Mouse (Mus musculus) ES-Bruce4 (cell line): ENCODE measurements around the gene Fbxl19. TPM values are rescaled to one million over a fixed set of nuclear protein-coding genes. Genes with fewer than 3 reads are reported as not detected.

Experiments used
- H3K27ac ChIP-seq: 2 replicates; pipeline ENCODE4 v1.5.1; 2012; ENCODE audit warnings: low read length, inconsistent platforms; ENCODE audit not compliant: insufficient read depth
- H3K27me3 ChIP-seq: 2 replicates; pipeline ENCODE4 v1.6.1; 2012; ENCODE audit warnings: mild to moderate bottlenecking, low read length, inconsistent platforms; ENCODE audit not compliant: control insufficient read depth, poor library complexity, insufficient read depth, severe bottlenecking
- H3K36me3 ChIP-seq: 2 replicates; pipeline ENCODE4 v1.6.1; 2012; ENCODE audit warnings: inconsistent platforms, mild to moderate bottlenecking, low read length, moderate library complexity; ENCODE audit not compliant: control insufficient read depth, poor library complexity, insufficient read depth, severe bottlenecking
- H3K4me1 ChIP-seq: one replicate; pipeline ENCODE4 v1.8.1; 2011; ENCODE audit warnings: low read length; ENCODE audit not compliant: control insufficient read depth, insufficient read depth
- H3K4me3 ChIP-seq: 2 replicates; pipeline ENCODE4 v1.5.1; 2011; ENCODE audit warnings: low read depth, mild to moderate bottlenecking, low read length
- H3K9ac ChIP-seq: 2 replicates; pipeline ENCODE4 v1.6.1; 2012; ENCODE audit warnings: low read depth, mild to moderate bottlenecking, inconsistent platforms; ENCODE audit not compliant: poor library complexity, severe bottlenecking
- H3K9me3 ChIP-seq: replicated peaks from 2 replicates; pipeline ENCODE4 v1.6.1; 2012; ENCODE audit warnings: mild to moderate bottlenecking, low read length, inconsistent platforms; ENCODE audit not compliant: control insufficient read depth, poor library complexity, insufficient read depth, severe bottlenecking
- CTCF ChIP-seq: IDR thresholded peaks from one replicate; pipeline ENCODE4 v1.8.1; 2011; ENCODE audit warnings: low read depth, low read length
- EP300 ChIP-seq: IDR thresholded peaks from 2 replicates; pipeline ENCODE4 v1.6.1; 2011; ENCODE audit warnings: low read depth, low read length; ENCODE audit not compliant: insufficient read depth
- POLR2A ChIP-seq: IDR thresholded peaks from one replicate; pipeline ENCODE4 v1.8.1; 2011; ENCODE audit warnings: low read length; ENCODE audit not compliant: insufficient read depth
- polyA plus RNA-seq: library from polyadenylated mRNA; stranded (reverse); fragments of >200 nt; gene quantifications from 2 replicates; pipeline ENCODE4 v1.2.4, GENCODE M21; 2011; ENCODE audit warnings: low read depth; ENCODE audit not compliant: missing spikeins, insufficient read depth, insufficient read length

Gene Fbxl19
- polyA plus RNA-seq, 1 experiment: 55.1 TPM

DNA sequence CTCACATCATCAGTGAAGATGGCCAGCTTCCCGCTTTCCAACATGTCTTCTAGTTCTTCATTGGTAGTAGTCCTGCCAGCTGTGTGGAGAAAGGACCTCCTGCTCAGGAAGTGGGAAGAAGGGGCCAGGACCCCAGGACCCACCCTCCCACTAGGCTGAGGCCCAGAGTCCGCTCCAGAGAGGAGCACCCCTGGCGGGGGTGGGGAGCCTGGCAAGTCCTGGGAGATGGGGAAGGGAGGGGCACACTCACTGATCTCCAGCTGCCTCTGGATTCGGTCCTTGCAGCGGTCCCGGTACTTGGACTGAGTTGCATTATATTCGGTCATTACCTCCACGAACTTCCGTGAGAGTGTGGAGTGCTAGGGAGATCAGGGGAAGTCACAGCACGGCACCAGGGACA, 66.3 kb downstream of the Fbxl19 start:
- no peaks in the 10 kb centered on the region for H3K36me3 ChIP-seq
- peak overlapping the region; percentile 51 for H3K4me3 ChIP-seq
- H3K9ac ChIP-seq: 0 out of 2 replicates have a peak overlapping the region, but pooled peaks have one; percentile 19

DNA sequence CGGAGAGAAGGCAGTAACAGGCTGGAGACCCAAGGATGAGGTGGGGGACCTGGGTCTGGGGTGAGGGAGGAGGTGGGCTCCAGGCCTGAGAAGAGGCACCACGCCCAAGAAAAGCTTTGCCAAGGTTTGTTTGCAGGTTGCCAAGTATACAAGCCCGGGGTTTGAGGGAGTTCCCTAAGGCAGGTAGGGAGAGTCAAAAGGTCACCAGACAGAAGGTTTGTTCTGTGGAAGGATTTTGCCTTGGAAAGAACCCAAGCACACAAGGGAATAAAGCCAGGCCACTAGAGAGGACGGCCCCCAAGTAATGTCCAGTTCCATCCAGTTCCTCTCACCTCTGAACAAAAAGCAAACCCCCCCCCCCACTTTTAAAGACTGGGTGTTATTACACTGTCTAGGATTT, 66.9 kb downstream of the Fbxl19 start:
- Histone ChIP-seq H3K27ac (no peak overlapping the region), H3K9me3 (no peaks in the 10 kb centered on the region), H3K9ac (0 out of 2 replicates have a peak overlapping the region, but pooled peaks have one; percentile 19), H3K4me3 (peak overlapping the region; percentile 51), H3K4me1 (no peaks in the 10 kb centered on the region), H3K36me3 (no peaks in the 10 kb centered on the region), H3K27me3 (no peaks in the 10 kb centered on the region)
- TF ChIP-seq POLR2A (no peak), EP300 (no peak), CTCF (no peak)

More for the DNA sequence above, 66.3 kb downstream of the Fbxl19 start:
- Histone ChIP-seq H3K27ac (no peak overlapping the region), H3K9me3 (no peaks in the 10 kb centered on the region), H3K4me1 (no peaks in the 10 kb centered on the region), H3K27me3 (no peaks in the 10 kb centered on the region)
- no peak for TF ChIP-seq EP300
- no peak for TF ChIP-seq POLR2A
- TF ChIP-seq CTCF: no peak

- TF ChIP-seq CTCF: no peak
- no peak for TF ChIP-seq EP300
- Histone ChIP-seq H3K9ac (no peak overlapping the region), H3K9me3 (no peaks in the 10 kb centered on the region), H3K27ac (no peak overlapping the region), H3K36me3 (no peaks in the 10 kb centered on the region), H3K27me3 (no peaks in the 10 kb centered on the region), H3K4me1 (no peaks in the 10 kb centered on the region), H3K4me3 (no peak overlapping the region)
These were observed 67.9 kb downstream of the Fbxl19 start for GRCm38 (mm10) chr7:127812292-127812691.

GRCm38 (mm10) chr7:127813821-127814220, 69.5 kb downstream of the Fbxl19 start:
- Histone ChIP-seq H3K27ac (no peak overlapping the region), H3K4me3 (no peak overlapping the region)

DNA sequence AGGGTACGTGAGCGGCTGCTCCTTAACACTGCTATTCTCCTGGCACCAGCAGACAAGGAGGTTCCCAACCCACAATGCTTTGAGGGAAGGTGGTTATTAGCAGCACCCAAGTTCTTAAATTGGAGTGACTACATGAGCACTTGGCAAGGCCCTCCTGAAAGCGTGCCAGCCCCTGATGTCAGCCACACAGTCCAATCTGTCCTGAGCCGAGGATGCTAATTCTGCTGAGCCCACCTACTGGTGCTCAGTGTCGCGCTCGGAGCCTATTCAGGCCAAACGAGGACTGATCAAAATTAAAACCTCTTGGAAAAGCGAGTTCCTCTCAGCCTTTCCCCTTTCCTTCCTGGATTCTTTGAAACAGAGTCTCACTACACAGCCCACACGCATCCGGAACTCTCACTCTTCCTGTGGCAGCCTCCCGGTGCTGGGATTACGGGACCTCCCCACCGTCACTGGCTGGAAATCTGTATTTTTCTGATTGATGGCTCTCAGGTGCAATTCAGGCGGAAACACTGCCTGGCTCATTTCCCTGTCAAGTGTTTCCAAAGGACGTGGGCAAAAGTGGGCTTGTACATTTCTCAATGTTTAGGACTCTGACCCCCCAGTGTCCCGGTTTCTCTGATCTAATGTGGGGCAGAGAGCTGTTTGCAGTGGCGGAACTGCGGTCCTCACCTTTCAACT, 70.0 kb downstream of the Fbxl19 start:
- H3K4me1 ChIP-seq: no peaks in the 10 kb centered on the region
- H3K4me3 ChIP-seq: no peak overlapping the region; the same call in 1 of the 2 replicates
- H3K27ac ChIP-seq: no peak overlapping the region
- TF ChIP-seq EP300 (no peak), CTCF (no peak), POLR2A (no peak)
- H3K36me3 ChIP-seq: no peaks in the 10 kb centered on the region
- H3K9me3 ChIP-seq: no peaks in the 10 kb centered on the region
- H3K9ac ChIP-seq: 0 out of 2 replicates have a peak overlapping the region, but pooled peaks have one; percentile 8
- H3K27me3 ChIP-seq: no peaks in the 10 kb centered on the region

More at GRCm38 (mm10) chr7:127813821-127814220, 69.5 kb downstream of the Fbxl19 start:
- TF ChIP-seq POLR2A (no peak), EP300 (no peak)
- Histone ChIP-seq H3K27me3 (no peaks in the 10 kb centered on the region), H3K9me3 (no peaks in the 10 kb centered on the region), H3K36me3 (no peaks in the 10 kb centered on the region), H3K9ac (no peak overlapping the region), H3K4me1 (no peaks in the 10 kb centered on the region)

DNA sequence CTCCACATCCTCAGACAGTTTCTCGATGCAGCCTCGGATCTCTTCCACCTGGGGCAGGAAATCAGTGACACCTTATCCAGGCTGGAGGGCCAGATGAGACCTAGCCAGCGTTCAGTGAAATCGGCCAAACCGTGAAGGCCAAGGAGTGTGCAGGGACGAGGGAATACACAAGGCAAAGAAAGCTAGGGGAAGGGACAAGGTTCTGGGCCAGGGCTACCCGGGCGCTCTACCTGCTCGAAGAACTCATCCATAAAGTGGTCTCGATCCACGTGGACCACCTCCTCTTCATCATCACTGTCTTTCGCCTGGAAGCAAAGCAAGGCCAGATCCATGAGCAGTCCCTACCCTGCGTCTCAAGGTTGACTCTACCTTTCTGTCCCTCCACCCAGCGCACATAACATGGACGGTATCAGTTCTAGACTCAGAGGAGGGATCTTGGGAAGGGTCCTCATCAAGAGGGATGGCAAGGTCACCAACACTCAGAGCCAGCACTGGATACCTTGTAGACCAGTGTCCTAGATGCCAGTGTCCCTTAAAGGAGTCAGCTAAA, 70.8 kb downstream of the Fbxl19 start:
- no peaks in the 10 kb centered on the region for H3K27me3 ChIP-seq
- no peaks in the 10 kb centered on the region for H3K4me1 ChIP-seq
- no peak overlapping the region for H3K9ac ChIP-seq
- H3K36me3 ChIP-seq: no peaks in the 10 kb centered on the region
- H3K27ac ChIP-seq: no peak overlapping the region
- TF ChIP-seq EP300 (no peak), POLR2A (no peak), CTCF (no peak)
- H3K9me3 ChIP-seq: no peaks in the 10 kb centered on the region
- no peak overlapping the region for H3K4me3 ChIP-seq
